ENCODE assay signal across 10 mouse cellular contexts in genomic region chr10:69927012-69927411, GRCm38 (mm10).
DNase-seq lines count a peak whose midpoint lies in the region; ATAC-seq and TF ChIP-seq lines count a peak whose summit lies in the region.
"Had no signal": no experiment of that assay in that cellular context is flagged by ENCODE, and none has a peak within 500 bp of the region (broad histone marks: within the 10 kb centered on the region; RNA-seq: fewer than 3 reads in every experiment).

No protein-coding gene starts in this region.

- H3K4me2 ChIP-seq in heart, embryonic 13.5 days, result peak overlapping the region; percentile 69
- H3K4me2 ChIP-seq in hindbrain, embryonic 14.5 days (replicated peaks), result peak overlapping the region; percentile 34
- H3K4me2 ChIP-seq in liver, postnatal 0 days (ENCODE audit: low read depth, low read length), result peak overlapping the region; percentile 78

- peaks cover 19% of the 10 kb centered on the region for H3K36me3 ChIP-seq in heart, embryonic 13.5 days
- H3K36me3 ChIP-seq in heart, adult 2 months (ENCODE audit: control insufficient read depth, insufficient read depth, low read length), result no peaks in the 10 kb centered on the region
- no peaks in the 10 kb centered on the region for H3K36me3 ChIP-seq in ES-E14 (ENCODE audit: control insufficient read depth, insufficient read depth, low read length, poor library complexity, severe bottlenecking)
- peaks cover 17% of the 10 kb centered on the region for H3K36me3 ChIP-seq in hindbrain, embryonic 14.5 days (replicated peaks; ENCODE audit: control insufficient read depth, insufficient read depth)
- H3K36me3 ChIP-seq in liver, postnatal 0 days (replicated peaks; ENCODE audit: insufficient read depth, low read length), result no peaks in the 10 kb centered on the region

- TF ChIP-seq CTCF in heart, adult 2 months (IDR thresholded peaks at IDR 0.05), result no peak
- TF ChIP-seq CTCF in liver, postnatal 0 days (IDR thresholded peaks at IDR 0.05; ENCODE audit: low read depth), result no peak

- peak overlapping the region; percentile 82 for H3K27ac ChIP-seq in heart, embryonic 13.5 days (replicated peaks)
- no peak overlapping the region; the same call in 1 of the 2 replicates for H3K27ac ChIP-seq in heart, adult 2 months
- peak overlapping the region; percentile 12; the same call in 1 of the 2 replicates for H3K27ac ChIP-seq in ES-E14 (ENCODE audit: insufficient read depth, low read depth, low read length, poor library complexity, severe bottlenecking)
- no peak overlapping the region for H3K27ac ChIP-seq in hindbrain, embryonic 14.5 days
- peak overlapping the region; percentile 97 for H3K27ac ChIP-seq in liver, postnatal 0 days (ENCODE audit: low read depth)

- no peaks in the 10 kb centered on the region for H3K79me2 ChIP-seq in heart, adult 2 months (replicated peaks; ENCODE audit: control insufficient read depth, insufficient read depth, low read length)

- 15% methylated on average over 9 of the region's 9 CpGs for WGBS in heart, embryonic 13.5 days
- whole genome bisulfite sequencing in heart, adult 2 months, result 28% methylated on average over 9 of the region's 9 CpGs
- 11% methylated on average over 9 of the region's 9 CpGs for WGBS in hindbrain, embryonic 14.5 days
- 16% methylated on average over 9 of the region's 9 CpGs for WGBS in liver, postnatal 0 days (ENCODE audit: insufficient replicate concordance)

- H3K4me1 ChIP-seq in heart, embryonic 13.5 days, result peaks cover 53% of the 10 kb centered on the region
- peaks cover 3% of the 10 kb centered on the region for H3K4me1 ChIP-seq in heart, adult 2 months (ENCODE audit: control insufficient read depth, insufficient read depth, low read length)
- peaks cover 2 to 11% of the 10 kb centered on the region in 2 experiments; a peak in 2 of 4 replicates for H3K4me1 ChIP-seq in ES-E14 (ENCODE audit: control insufficient read depth in 2 of 2, insufficient read depth in 2 of 2, low read length in 2 of 2, poor library complexity in 1 of 2)
- peaks cover 8% of the 10 kb centered on the region; the same call in 1 of the 2 replicates for H3K4me1 ChIP-seq in hindbrain, embryonic 14.5 days (replicated peaks; ENCODE audit: control insufficient read depth, insufficient read depth, low read length)
- peaks cover 9% of the 10 kb centered on the region; the same call in 1 of the 2 replicates for H3K4me1 ChIP-seq in liver, postnatal 0 days (ENCODE audit: insufficient read depth)

- no peak for TF ChIP-seq POLR2A in heart, adult 2 months (IDR thresholded peaks at IDR 0.05; ENCODE audit: insufficient read depth, low read depth, low read length)

- no peak for TF ChIP-seq EP300 in heart, adult 2 months (IDR thresholded peaks at IDR 0.05; ENCODE audit: insufficient read depth, low read depth, low read length)
- no peak for TF ChIP-seq EP300 in liver, postnatal 0 days (IDR thresholded peaks at IDR 0.05; ENCODE audit: low read depth)

- ATAC-seq in heart, embryonic 13.5 days (ENCODE audit: extremely low read depth, insufficient number of reproducible peaks, low FRiP score, low TSS enrichment), result no peak
- no peak for ATAC-seq in hindbrain, embryonic 14.5 days (ENCODE audit: low FRiP score)
- no peak for ATAC-seq in liver, postnatal 0 days
- ATAC-seq: activated CD4-positive, CD25-positive, alpha-beta regulatory T cell, adult 4 months had no signal

- intact Hi-C loops in heart, adult 2 months (cut with DNase I), result loop anchor here (2.0 kb wide), 1 partner anchor 18 kb away; no protein-coding TSS in a partner anchor

- no peak for DNase-seq in heart, adult 2 months
- DNase-seq in ES-E14 (ENCODE audit: low read depth, low spot score), result no peak
- DNase-seq in hindbrain, embryonic 14.5 days (ENCODE audit: low spot score), result no peak
- no peak for DNase-seq in liver, postnatal 0 days
- no peak for DNase-seq in urinary bladder, postnatal 25 days (ENCODE audit: low spot score)
- DNase-seq in embryo, embryonic 11 days, result no peak
- no peak for DNase-seq in right cerebral cortex, adult 2 months (ENCODE audit: low spot score in 2 of 2)
- DNase-seq: cerebellum, adult 18-20 months had no signal

- H3K27me3 ChIP-seq in heart, embryonic 13.5 days (replicated peaks), result no peaks in the 10 kb centered on the region
- H3K27me3 ChIP-seq in heart, adult 2 months (ENCODE audit: control insufficient read depth, insufficient read depth, low read length), result no peaks in the 10 kb centered on the region
- H3K27me3 ChIP-seq in hindbrain, embryonic 14.5 days (ENCODE audit: control insufficient read depth, insufficient read depth, low read length), result no peaks in the 10 kb centered on the region
- H3K27me3 ChIP-seq in liver, postnatal 0 days (ENCODE audit: insufficient read depth, low read length), result peaks cover 8% of the 10 kb centered on the region; the same call in 1 of the 2 replicates

- in situ Hi-C loops in ES-E14 (cut with MboI; ENCODE audit: low sequenced_read_pairs in 2 of 2, unreplicated experiment in 2 of 2), result no loop called here

- H3K9ac ChIP-seq in heart, embryonic 13.5 days, result peak overlapping the region; percentile 66
- no peak overlapping the region for H3K9ac ChIP-seq in heart, adult 2 months (ENCODE audit: low read depth, low read length)
- H3K9ac ChIP-seq in ES-E14 (ENCODE audit: insufficient read depth, low read depth, low read length, poor library complexity, severe bottlenecking), result peak overlapping the region; percentile 47
- H3K9ac ChIP-seq in hindbrain, embryonic 14.5 days, result no peak overlapping the region
- H3K9ac ChIP-seq in liver, postnatal 0 days (replicated peaks), result peak overlapping the region; percentile 50

- H3K9me3 ChIP-seq in heart, embryonic 13.5 days, result no peaks in the 10 kb centered on the region
- no peaks in the 10 kb centered on the region for H3K9me3 ChIP-seq in ES-E14 (ENCODE audit: control insufficient read depth, insufficient read depth, low read depth, low read length)
- no peaks in the 10 kb centered on the region for H3K9me3 ChIP-seq in hindbrain, embryonic 14.5 days (ENCODE audit: control insufficient read depth, low read length)
- no peaks in the 10 kb centered on the region for H3K9me3 ChIP-seq in liver, postnatal 0 days (ENCODE audit: low read length)

- peak overlapping the region; percentile 52 for H3K4me3 ChIP-seq in heart, embryonic 13.5 days
- no peak overlapping the region; the same call in 1 of the 2 replicates for H3K4me3 ChIP-seq in heart, adult 2 months
- H3K4me3 ChIP-seq in ES-E14 (ENCODE audit: insufficient read depth in 1 of 2, low read depth in 1 of 2, low read length in 2 of 2, poor library complexity in 1 of 2, severe bottlenecking in 1 of 2), result peak overlapping the region; percentile 69 to 72
- H3K4me3 ChIP-seq in hindbrain, embryonic 14.5 days (replicated peaks; ENCODE audit: low read length), result no peak overlapping the region
- H3K4me3 ChIP-seq in liver, postnatal 0 days (ENCODE audit: low read depth, low read length), result peak overlapping the region; percentile 38

TF ChIP-seq in ES-E14, 5 proteins besides CTCF, POLR2A, EP300 and RAD21:
- TF ChIP-seq CHD2 (IDR thresholded peaks at IDR 0.05; ENCODE audit: low read depth, low read length), result no peak
- no peak for TF ChIP-seq ZNF384 (IDR thresholded peaks at IDR 0.05; ENCODE audit: low read depth, low read length)
- TF ChIP-seq HCFC1 (IDR thresholded peaks at IDR 0.05; ENCODE audit: borderline replicate concordance, insufficient read depth, low read length), result no peak
- no peak for TF ChIP-seq MAFK (IDR thresholded peaks at IDR 0.05; ENCODE audit: insufficient read depth, low read depth, low read length)
- no peak for TF ChIP-seq ZC3H11A (IDR thresholded peaks at IDR 0.05; ENCODE audit: borderline replicate concordance, low read depth, low read length)
TF ChIP-seq in ES-E14: peak in this region for 0.

Comparison
In these comparisons a context has a peak if more than half of its experiments do, and no peak if none do; other contexts are left out.
1. H3K27ac ChIP-seq: peak in heart, embryonic 13.5 days (single experiment), ES-E14 (single experiment) and liver, postnatal 0 days (single experiment); none in heart, adult 2 months (single experiment) and hindbrain, embryonic 14.5 days (single experiment).
2. H3K4me3 ChIP-seq: peak in heart, embryonic 13.5 days (single experiment), ES-E14 (2 of 2) and liver, postnatal 0 days (single experiment); none in heart, adult 2 months (single experiment) and hindbrain, embryonic 14.5 days (single experiment).
3. H3K9ac ChIP-seq: peak in heart, embryonic 13.5 days (single experiment), ES-E14 (single experiment) and liver, postnatal 0 days (single experiment); none in heart, adult 2 months (single experiment) and hindbrain, embryonic 14.5 days (single experiment).
4. Peak in every context shown above with its lines, with median percentiles within 50 percentile points of each other: H3K4me2 ChIP-seq.